Mouse (Mus musculus) left cerebral cortex, adult 8-10 months (tissue): ENCODE measurements around the gene Sh3bp5l. TPM values are rescaled to one million over a fixed set of nuclear protein-coding genes. Genes with fewer than 3 reads are reported as not detected.

Source experiments
- DNase-seq, 2 experiments: peaks; one replicate each; pipeline ENCODE4 v3.0.0; 2022; ENCODE audit warnings: low spot score in 2 of 2
- total RNA-seq, 4 experiments: library from RNA; stranded (reverse); gene quantifications; 2 replicates each; pipeline ENCODE4 v1.2.4; 2022

Gene Sh3bp5l
- total RNA-seq, 4 experiments from 2014 or later, result 41.8 to 49.8 (median 44.4) TPM

- no peak for DNase-seq
Measured at GRCm38 (mm10) chr11:58377686-58378085, 47.2 kb downstream of the Sh3bp5l start.

DNA sequence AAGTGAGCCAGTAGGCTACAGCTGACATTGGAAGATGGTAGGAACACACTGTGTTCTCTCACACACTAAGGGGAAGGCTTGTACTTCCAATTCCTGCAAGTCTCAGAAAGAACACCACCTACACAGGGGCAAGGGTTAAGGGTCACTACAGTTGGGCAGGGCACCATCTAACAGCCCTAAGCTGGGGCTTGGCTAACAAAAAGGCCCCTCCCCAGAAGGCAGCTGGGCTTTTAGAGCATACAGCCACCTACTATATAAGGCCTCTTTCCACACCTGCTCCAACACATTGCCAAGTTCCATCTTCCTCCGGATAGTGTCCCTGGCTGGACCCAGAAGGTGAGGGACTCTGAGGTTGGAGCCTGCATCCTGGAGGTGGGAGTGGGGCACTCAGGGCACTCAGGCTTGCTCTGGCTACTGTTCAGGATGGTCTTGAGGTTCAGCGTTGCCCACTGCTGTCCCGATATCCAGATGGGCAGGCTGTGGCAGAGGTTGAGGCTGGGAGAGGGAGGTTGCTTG lies 48.3 kb downstream of the Sh3bp5l start, which contains the start of gene Lypd8:
Lypd8 (plus strand) TSS at position 281 of the 516 bp plus-strand sequence.
- no peak for DNase-seq

GRCm38 (mm10) chr11:58379516-58379915 lies 49.0 kb downstream of the Sh3bp5l start:
- DNase-seq, result no peak

GRCm38 (mm10) chr11:58382471-58382870 lies 51.9 kb downstream of the Sh3bp5l start:
- DNase-seq, result no peak

Other genes starting within 250 kb of the Sh3bp5l start
- gene Gm12248, start 237.6 kb upstream of the Sh3bp5l start, total RNA-seq, result not detected
- gene Cnot8, start 226.6 kb upstream of the Sh3bp5l start, total RNA-seq, result 10 to 100 TPM; 50.5 to 55.7 (median 53.0) TPM
- gene Gemin5, start 162.2 kb upstream of the Sh3bp5l start, total RNA-seq, result 10 to 100 TPM; 16.9 to 22.0 (median 19.8) TPM
- 10 to 100 TPM; 25.9 to 37.3 (median 35.7) TPM for gene Mrpl22, start 159.1 kb upstream of the Sh3bp5l start, total RNA-seq
- gene Igtp, start 131.2 kb upstream of the Sh3bp5l start, total RNA-seq, result 1 to 10 TPM; 4.5 to 6.8 (median 5.5) TPM
- gene Irgm2, start 131.1 kb upstream of the Sh3bp5l start, total RNA-seq, result 1 to 10 TPM; 2.0 to 3.3 (median 2.7) TPM
- gene 4930438A08Rik, start 55.9 kb upstream of the Sh3bp5l start, total RNA-seq, result not detected
- gene Zfp692, start 23.7 kb upstream of the Sh3bp5l start, total RNA-seq, result 10 to 100 TPM; 25.0 to 28.7 (median 26.5) TPM
- gene Zfp672, start 385 bp upstream of the Sh3bp5l start, total RNA-seq, result 10 to 100 TPM; 41.1 to 48.4 (median 45.4) TPM
- gene Lypd8, start 48.3 kb downstream of the Sh3bp5l start, total RNA-seq, result not detected
- gene 1810065E05Rik, start 90.4 kb downstream of the Sh3bp5l start, total RNA-seq, result not detected
- gene Gm12253, start 101.8 kb downstream of the Sh3bp5l start, total RNA-seq, result not detected
- not detected for gene Lypd9, start 122.2 kb downstream of the Sh3bp5l start, total RNA-seq
- gene Olfr30, start 131.5 kb downstream of the Sh3bp5l start, total RNA-seq, result not detected
- not detected for gene Olfr332, start 161.8 kb downstream of the Sh3bp5l start, total RNA-seq
- not detected for gene Olfr331, start 171.8 kb downstream of the Sh3bp5l start, total RNA-seq
- gene Olfr330, start 204.1 kb downstream of the Sh3bp5l start, total RNA-seq, result not detected
- gene Olfr329-ps, start 215.7 kb downstream of the Sh3bp5l start, total RNA-seq, result not detected
- under 1 TPM in 3 of 4 experiments, not detected in 1; 0.14 to 0.25 (median 0.17) TPM for gene Olfr328, start 224.9 kb downstream of the Sh3bp5l start, total RNA-seq
- gene Olfr224, start 239.8 kb downstream of the Sh3bp5l start, total RNA-seq, result not detected
- gene Olfr325, start 247.0 kb downstream of the Sh3bp5l start, total RNA-seq, result not detected